Mouse (Mus musculus) small intestine, adult 2 months (tissue): ENCODE data around the gene Itch.

Source experiments
- CTCF ChIP-seq: fragments of 200-500 bp; IDR thresholded peaks from 2 replicates; pipeline ENCODE4 v1.5.1; 2012; ENCODE audit warnings: low read depth, mild to moderate bottlenecking, control low read depth, inconsistent platforms, low read length, moderate library complexity, mixed read lengths; ENCODE audit not compliant: insufficient replicate concordance, insufficient read length; ENCODE audit errors: extremely low read depth
- POLR2A ChIP-seq: fragments of 200-500 bp; IDR thresholded peaks from 2 replicates; pipeline ENCODE4 v1.6.1; 2012; ENCODE audit warnings: low read depth, mild to moderate bottlenecking, control low read depth, inconsistent platforms, low read length, moderate library complexity

DNA sequence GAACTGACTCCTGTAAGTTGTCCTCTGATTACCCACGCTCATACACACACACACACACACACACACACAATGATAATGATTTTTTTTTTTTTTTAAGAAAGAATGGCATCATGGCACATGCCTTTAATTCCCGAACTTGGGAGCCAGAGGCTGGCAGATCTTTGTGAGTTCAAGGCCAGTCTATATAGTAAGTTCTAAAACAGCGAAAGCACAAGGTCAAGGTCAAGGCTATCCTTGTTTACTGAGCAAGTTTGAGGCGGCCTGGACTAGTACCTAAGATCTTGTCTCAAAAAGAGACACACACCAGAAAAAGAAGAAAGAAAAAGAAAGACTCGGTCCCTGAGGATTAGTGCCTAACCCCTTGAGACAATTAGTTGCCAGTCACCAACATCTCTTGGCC, 7.7 kb downstream of the Itch start:
- no peak for TF ChIP-seq CTCF
- TF ChIP-seq POLR2A = no peak
